Mouse (Mus musculus): ENCODE data around the gene Hist1h4k.

- peak; percentile 52 to 88; a peak in 3 of 4 replicates for TF ChIP-seq POLR2A (IDR thresholded peaks at IDR 0.05; ENCODE audit: control insufficient read depth in 1 of 2, insufficient read depth in 1 of 2, low read depth in 1 of 2, low read length in 2 of 2, poor library complexity in 1 of 2)
- no peak for TF ChIP-seq RCOR1 (IDR thresholded peaks at IDR 0.05; ENCODE audit: low read depth, low read length)
- no peak for TF ChIP-seq USF1 (IDR thresholded peaks at IDR 0.05; ENCODE audit: low read depth, low read length)
- no peak for TF ChIP-seq GATA1 (IDR thresholded peaks at IDR 0.05; ENCODE audit: low read depth, low read length)
- no peak for TF ChIP-seq CTCF (IDR thresholded peaks at IDR 0.05 in 2 of 3, conservative IDR thresholded peaks at IDR 0.05 in 1 of 3; ENCODE audit: control insufficient read depth in 1 of 3, insufficient read depth in 1 of 3, low read depth in 2 of 3, low read length in 3 of 3, poor library complexity in 1 of 3, severe bottlenecking in 1 of 3)
- no peak for TF ChIP-seq NRF1 (IDR thresholded peaks at IDR 0.05; ENCODE audit: insufficient read depth, low read depth, low read length, poor library complexity, severe bottlenecking)
Observed at GRCm38 (mm10) chr13:21749387-21750158, 732 bp downstream of the Hist1h4k start.
